Mouse (Mus musculus): ENCODE data around the gene Larp4.
"Not testable (repeated sequence)": the region's sequence is repeated elsewhere in the genome, so short reads cannot be mapped to it uniquely, and the experiment has no call there.

Gene Larp4

GRCm38 (mm10) chr15:99969765-99970164 lies at the start of gene Larp4:
TSS of gene Larp4 (plus strand) at chr15:99970065.
- ATAC-seq (ENCODE audit: insufficient number of reproducible peaks, low FRiP score, low TSS enrichment) = not testable (repeated sequence)

- no peak for ATAC-seq (ENCODE audit: insufficient number of reproducible peaks, low FRiP score, low TSS enrichment)
Observed at GRCm38 (mm10) chr15:99931231-99931630, 38.6 kb upstream of the Larp4 start.

- ATAC-seq (ENCODE audit: insufficient number of reproducible peaks, low FRiP score, low TSS enrichment) = no peak
Observed at GRCm38 (mm10) chr15:99934501-99934900, 35.4 kb upstream of the Larp4 start.

- no peak for ATAC-seq (ENCODE audit: insufficient number of reproducible peaks, low FRiP score, low TSS enrichment)
Observed at GRCm38 (mm10) chr15:99936659-99937058, 33.2 kb upstream of the Larp4 start.

- ATAC-seq (ENCODE audit: insufficient number of reproducible peaks, low FRiP score, low TSS enrichment) = no peak
Observed at GRCm38 (mm10) chr15:99937841-99938240, 32.0 kb upstream of the Larp4 start.

GRCm38 (mm10) chr15:99940426-99940825 lies 29.4 kb upstream of the Larp4 start:
- no peak for ATAC-seq (ENCODE audit: insufficient number of reproducible peaks, low FRiP score, low TSS enrichment)

GRCm38 (mm10) chr15:99940970-99941630 lies 28.8 kb upstream of the Larp4 start:
- ATAC-seq (ENCODE audit: insufficient number of reproducible peaks, low FRiP score, low TSS enrichment) = no peak

GRCm38 (mm10) chr15:99955324-99955723 lies 14.5 kb upstream of the Larp4 start:
- no peak for ATAC-seq (ENCODE audit: insufficient number of reproducible peaks, low FRiP score, low TSS enrichment)

GRCm38 (mm10) chr15:99965103-99965775 lies 4.6 kb upstream of the Larp4 start:
- no peak for ATAC-seq (ENCODE audit: insufficient number of reproducible peaks, low FRiP score, low TSS enrichment)

GRCm38 (mm10) chr15:99966961-99967360 lies 2.9 kb upstream of the Larp4 start, which contains the start of gene Fam186a:
TSS of gene Fam186a (minus strand) at chr15:99967061.
- no peak for ATAC-seq (ENCODE audit: insufficient number of reproducible peaks, low FRiP score, low TSS enrichment)

- ATAC-seq (ENCODE audit: insufficient number of reproducible peaks, low FRiP score, low TSS enrichment) = no peak
Observed at GRCm38 (mm10) chr15:99970606-99971005, 741 bp downstream of the Larp4 start.

GRCm38 (mm10) chr15:99972361-99972988 lies 2.6 kb downstream of the Larp4 start:
- peak; percentile 97 for ATAC-seq (ENCODE audit: insufficient number of reproducible peaks, low FRiP score, low TSS enrichment)

GRCm38 (mm10) chr15:99972989-99973911 lies 3.4 kb downstream of the Larp4 start:
- peak; percentile 76 for ATAC-seq (ENCODE audit: insufficient number of reproducible peaks, low FRiP score, low TSS enrichment)

GRCm38 (mm10) chr15:99974476-99975220 lies 4.8 kb downstream of the Larp4 start:
- no peak for ATAC-seq (ENCODE audit: insufficient number of reproducible peaks, low FRiP score, low TSS enrichment)

GRCm38 (mm10) chr15:99976121-99976520 lies 6.3 kb downstream of the Larp4 start:
- not testable (repeated sequence) for ATAC-seq (ENCODE audit: insufficient number of reproducible peaks, low FRiP score, low TSS enrichment)

- ATAC-seq (ENCODE audit: insufficient number of reproducible peaks, low FRiP score, low TSS enrichment) = no peak
Observed at GRCm38 (mm10) chr15:99979266-99979665, 9.4 kb downstream of the Larp4 start.

- ATAC-seq (ENCODE audit: insufficient number of reproducible peaks, low FRiP score, low TSS enrichment) = no peak
Observed at GRCm38 (mm10) chr15:99979715-99980114, 9.8 kb downstream of the Larp4 start.

- no peak for ATAC-seq (ENCODE audit: insufficient number of reproducible peaks, low FRiP score, low TSS enrichment)
Observed at GRCm38 (mm10) chr15:99993100-99993499, 23.2 kb downstream of the Larp4 start.

GRCm38 (mm10) chr15:99997114-99997804 lies 27.4 kb downstream of the Larp4 start:
- no peak for ATAC-seq (ENCODE audit: insufficient number of reproducible peaks, low FRiP score, low TSS enrichment)
